Mouse (Mus musculus): ENCODE results near the gene Tars2.

DNA sequence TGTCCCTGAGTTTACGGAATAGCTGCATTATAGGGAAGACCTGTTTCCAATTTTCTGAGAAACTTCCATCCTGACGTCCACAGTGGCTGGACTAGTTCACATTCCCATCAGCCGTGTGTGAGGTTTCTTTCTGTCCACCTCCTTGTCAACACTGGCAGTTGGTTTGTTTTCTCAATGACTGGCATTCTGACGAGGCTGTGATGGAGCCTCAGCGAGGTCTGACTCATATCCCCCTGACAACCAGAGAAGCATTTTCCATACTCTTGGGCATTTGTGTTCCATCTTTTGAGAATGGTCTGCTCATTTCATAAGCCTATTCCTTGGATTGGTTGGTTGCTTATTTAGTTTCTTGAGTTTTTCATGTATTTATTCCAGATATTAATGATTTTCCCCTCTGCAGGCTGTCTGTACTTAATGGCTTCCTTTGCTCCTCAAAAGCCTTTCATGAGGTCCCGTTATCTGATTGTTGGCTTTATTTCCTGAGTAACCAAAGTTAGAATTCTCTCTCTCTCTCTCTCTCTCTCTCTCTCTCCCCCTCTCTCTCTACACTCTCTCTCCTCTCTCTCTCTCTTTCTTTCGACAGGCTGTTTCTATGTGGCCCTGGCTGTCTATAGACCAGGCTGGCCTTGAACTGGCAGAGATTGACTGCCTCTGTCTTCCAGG lies 33.2 kb downstream of the Tars2 start:
- TF ChIP-seq CTCF (IDR thresholded peaks at IDR 0.05; ENCODE audit: low read depth, low read length) (no peak), POLR2AphosphoS5 (IDR thresholded peaks at IDR 0.05; ENCODE audit: insufficient replicate concordance, low read depth, low read length) (no peak), GATA1 (IDR thresholded peaks at IDR 0.05; ENCODE audit: borderline replicate concordance, low read length) (no peak)

Data from G1E (cell line).